Mouse (Mus musculus): ENCODE results near the gene Uhrf2. TPM values are rescaled to one million over a fixed set of nuclear protein-coding genes. Genes with fewer than 3 reads are reported as not detected.

The Uhrf2 gene
- polyA plus RNA-seq (2015; fragmentation: Nextera tagmentation; extraction: Ambion mirVana): 29.7 and 31.2 TPM in 2 replicates

GRCm38 (mm10) chr19:30029894-30030635, at the start of gene Uhrf2:
Gene Uhrf2 (plus strand): TSS chr19:30030513.
- no peaks in the 10 kb centered on the region for H3K36me3 ChIP-seq (replicated peaks)
- peak within 1 kb of the TSS; percentile 93 for H3K27ac ChIP-seq (replicated peaks)
- H3K4me1 ChIP-seq (replicated peaks): peaks cover 38% of the 10 kb centered on the region
- peak; percentile 93 for ATAC-seq (ENCODE audit: insufficient read depth)
- peak within 1 kb of the TSS; percentile 86 for H3K4me2 ChIP-seq
- H3K9ac ChIP-seq: peak within 1 kb of the TSS; percentile 98
- H3K4me3 ChIP-seq (replicated peaks): peak within 1 kb of the TSS; percentile 100
- WGBS (ENCODE audit: insufficient replicate concordance): 3% methylated on average over 74 of the region's 74 CpGs
- H3K9me3 ChIP-seq (replicated peaks): no peaks in the 10 kb centered on the region
- 0 out of 2 replicates have a peak, but pooled peaks cover 5% of the 10 kb centered on the region for H3K27me3 ChIP-seq

- Histone ChIP-seq H3K4me1 (replicated peaks) (no peaks in the 10 kb centered on the region), H3K4me3 (replicated peaks) (no peak overlapping the region), H3K27me3 (no peaks in the 10 kb centered on the region), H3K9ac (no peak overlapping the region), H3K9me3 (replicated peaks) (no peaks in the 10 kb centered on the region), H3K36me3 (replicated peaks) (no peaks in the 10 kb centered on the region), H3K4me2 (no peak overlapping the region), H3K27ac (replicated peaks) (no peak overlapping the region)
- whole genome bisulfite sequencing (ENCODE audit: insufficient replicate concordance): 69% methylated on average over 16 of the region's 16 CpGs
- no peak for ATAC-seq (ENCODE audit: insufficient read depth)
Observed at GRCm38 (mm10) chr19:29984208-29985005, 45.9 kb upstream of the Uhrf2 start.

GRCm38 (mm10) chr19:29986464-29987091, 43.7 kb upstream of the Uhrf2 start:
- Histone ChIP-seq H3K27ac (replicated peaks) (no peak overlapping the region), H3K4me2 (no peak overlapping the region), H3K36me3 (replicated peaks) (no peaks in the 10 kb centered on the region), H3K9ac (no peak overlapping the region), H3K4me1 (replicated peaks) (no peaks in the 10 kb centered on the region), H3K4me3 (replicated peaks) (no peak overlapping the region), H3K9me3 (replicated peaks) (no peaks in the 10 kb centered on the region), H3K27me3 (no peaks in the 10 kb centered on the region)
- no peak for ATAC-seq (ENCODE audit: insufficient read depth)
- WGBS (ENCODE audit: insufficient replicate concordance): 71% methylated on average over 12 of the region's 12 CpGs

- Histone ChIP-seq H3K4me3 (replicated peaks) (no peak overlapping the region), H3K27me3 (no peaks in the 10 kb centered on the region), H3K4me2 (no peak overlapping the region), H3K9me3 (replicated peaks) (no peaks in the 10 kb centered on the region), H3K27ac (replicated peaks) (no peak overlapping the region), H3K36me3 (replicated peaks) (no peaks in the 10 kb centered on the region), H3K4me1 (replicated peaks) (no peaks in the 10 kb centered on the region), H3K9ac (no peak overlapping the region)
- ATAC-seq (ENCODE audit: insufficient read depth): no peak
- 53% methylated on average over 12 of the region's 12 CpGs for WGBS (ENCODE audit: insufficient replicate concordance)
Observed at GRCm38 (mm10) chr19:30000406-30001365, 29.6 kb upstream of the Uhrf2 start.

GRCm38 (mm10) chr19:30001550-30001949, 28.8 kb upstream of the Uhrf2 start:
- Histone ChIP-seq H3K27me3 (no peaks in the 10 kb centered on the region), H3K4me2 (no peak overlapping the region), H3K36me3 (replicated peaks) (no peaks in the 10 kb centered on the region), H3K4me3 (replicated peaks) (no peak overlapping the region), H3K9ac (no peak overlapping the region), H3K4me1 (replicated peaks) (no peaks in the 10 kb centered on the region), H3K9me3 (replicated peaks) (no peaks in the 10 kb centered on the region), H3K27ac (replicated peaks) (no peak overlapping the region)
- no peak for ATAC-seq (ENCODE audit: insufficient read depth)
- 46% methylated on average over 6 of the region's 6 CpGs for WGBS (ENCODE audit: insufficient replicate concordance)

GRCm38 (mm10) chr19:30003621-30004020, 26.7 kb upstream of the Uhrf2 start, which contains the start of gene Trpd52l3:
Gene Trpd52l3 (plus strand): TSS chr19:30003790.
- Histone ChIP-seq H3K4me2 (no peak within 1 kb of the TSS), H3K4me3 (replicated peaks) (no peak within 1 kb of the TSS), H3K27ac (replicated peaks) (no peak within 1 kb of the TSS), H3K27me3 (no peaks in the 10 kb centered on the region), H3K36me3 (replicated peaks) (no peaks in the 10 kb centered on the region), H3K4me1 (replicated peaks) (no peaks in the 10 kb centered on the region), H3K9me3 (replicated peaks) (no peaks in the 10 kb centered on the region), H3K9ac (no peak within 1 kb of the TSS)
- ATAC-seq (ENCODE audit: insufficient read depth): no peak
- whole genome bisulfite sequencing (ENCODE audit: insufficient replicate concordance): 70% methylated on average over 9 of the region's 9 CpGs

- H3K36me3 ChIP-seq (replicated peaks): no peaks in the 10 kb centered on the region
- no peak overlapping the region for H3K4me3 ChIP-seq (replicated peaks)
- no peak for ATAC-seq (ENCODE audit: insufficient read depth)
- no peak overlapping the region for H3K27ac ChIP-seq (replicated peaks)
- 63% methylated on average over 3 of the region's 3 CpGs for WGBS (ENCODE audit: insufficient replicate concordance)
- H3K9ac ChIP-seq: no peak overlapping the region
- H3K27me3 ChIP-seq: no peaks in the 10 kb centered on the region
- no peak overlapping the region for H3K4me2 ChIP-seq
- no peaks in the 10 kb centered on the region for H3K9me3 ChIP-seq (replicated peaks)
- H3K4me1 ChIP-seq (replicated peaks): peaks cover 8% of the 10 kb centered on the region; the same call in 1 of the 2 replicates
Observed at GRCm38 (mm10) chr19:30006371-30006770, 23.9 kb upstream of the Uhrf2 start.

- 38% methylated on average over 13 of the region's 13 CpGs for WGBS (ENCODE audit: insufficient replicate concordance)
- Histone ChIP-seq H3K9ac (no peak overlapping the region), H3K4me2 (peak overlapping the region; percentile 27)
Observed at GRCm38 (mm10) chr19:30010520-30011296, 19.6 kb upstream of the Uhrf2 start.

GRCm38 (mm10) chr19:30014331-30014730, 16.0 kb upstream of the Uhrf2 start:
- Histone ChIP-seq H3K4me3 (replicated peaks) (no peak overlapping the region), H3K27ac (replicated peaks) (no peak overlapping the region), H3K4me2 (no peak overlapping the region), H3K4me1 (replicated peaks) (peaks cover 17% of the 10 kb centered on the region; the same call in 1 of the 2 replicates), H3K36me3 (replicated peaks) (no peaks in the 10 kb centered on the region), H3K9ac (no peak overlapping the region), H3K27me3 (no peaks in the 10 kb centered on the region), H3K9me3 (replicated peaks) (no peaks in the 10 kb centered on the region)
- WGBS (ENCODE audit: insufficient replicate concordance): 15% methylated on average over 3 of the region's 3 CpGs
- no peak for ATAC-seq (ENCODE audit: insufficient read depth)

More at GRCm38 (mm10) chr19:30010520-30011296, 19.6 kb upstream of the Uhrf2 start:
- no peak for ATAC-seq (ENCODE audit: insufficient read depth)
- no peak overlapping the region for H3K27ac ChIP-seq (replicated peaks)
- H3K4me3 ChIP-seq (replicated peaks): no peak overlapping the region
- no peaks in the 10 kb centered on the region for H3K27me3 ChIP-seq
- H3K36me3 ChIP-seq (replicated peaks): no peaks in the 10 kb centered on the region
- no peaks in the 10 kb centered on the region for H3K9me3 ChIP-seq (replicated peaks)
- H3K4me1 ChIP-seq (replicated peaks): peaks cover 15% of the 10 kb centered on the region; the same call in 1 of the 2 replicates

Data from liver, embryonic 15.5 days (tissue).